Mouse (Mus musculus) G1E (cell line): ENCODE results near the gene Mpp5. TPM values are rescaled to one million over a fixed set of nuclear protein-coding genes. Genes with fewer than 3 reads are reported as not detected.

ENCODE experiments used
- ATAC-seq: 2 replicates; pipeline ENCODE4 v1.8.0; 2016; ENCODE audit warnings: mild to moderate bottlenecking; ENCODE audit not compliant: insufficient number of reproducible peaks, poor library complexity, low FRiP score, severe bottlenecking; ENCODE audit errors: extremely low read depth
- DNase-seq: peaks from one replicate; pipeline ENCODE4 v3.0.0; 2012; ENCODE audit warnings: low spot score
- H3K27me3 ChIP-seq: 2 replicates; pipeline ENCODE4 v1.6.1; 2012; ENCODE audit warnings: mild to moderate bottlenecking, low read length, inconsistent platforms; ENCODE audit not compliant: insufficient read depth
- H3K36me3 ChIP-seq: replicated peaks from 2 replicates; pipeline ENCODE3; 2012; ENCODE audit warnings: mild to moderate bottlenecking, inconsistent platforms
- H3K4me1 ChIP-seq: 2 replicates; pipeline ENCODE4 v1.6.1; 2012; ENCODE audit warnings: low read depth, low read length, inconsistent platforms, mixed read lengths; ENCODE audit not compliant: insufficient read depth
- H3K4me3 ChIP-seq: 2 replicates; pipeline ENCODE4 v1.5.1; 2012; ENCODE audit warnings: low read depth, mild to moderate bottlenecking, inconsistent platforms, low read length, moderate library complexity, mixed read lengths
- H3K9me3 ChIP-seq: replicated peaks from 2 replicates; pipeline ENCODE4 v1.6.1; 2012; ENCODE audit warnings: inconsistent platforms
- CTCF ChIP-seq: IDR thresholded peaks from 2 replicates; pipeline ENCODE4 v1.5.1; 2012; ENCODE audit warnings: low read depth, low read length, inconsistent platforms, mixed read lengths
- GATA1 ChIP-seq: IDR thresholded peaks from 2 replicates; pipeline ENCODE4 v1.6.1; 2012; ENCODE audit warnings: borderline replicate concordance, low read length, inconsistent platforms, mixed read lengths
- GATA2 ChIP-seq: IDR thresholded peaks from 2 replicates; pipeline ENCODE4 v1.6.1; 2012; ENCODE audit warnings: low read depth, low read length, inconsistent platforms, borderline replicate concordance
- POLR2AphosphoS5 ChIP-seq: IDR thresholded peaks from 2 replicates; pipeline ENCODE4 v1.6.1; 2012; ENCODE audit warnings: low read depth, low read length, inconsistent platforms; ENCODE audit not compliant: insufficient replicate concordance
- TAL1 ChIP-seq: conservative IDR thresholded peaks from 2 replicates; pipeline ENCODE4 v1.6.1; 2012; ENCODE audit warnings: low read depth, low read length, inconsistent platforms, mixed read lengths
- polyA plus RNA-seq: library from polyadenylated mRNA; stranded (reverse); fragments of >175 nt; gene quantifications from 2 replicates; pipeline ENCODE4 v1.2.3, GENCODE M21; 2012
- total RNA-seq, 2 experiments: library from RNA; stranded (forward) in 1 of 2; stranded (reverse) in 1 of 2; fragments of 200-1000 nt in 1 of 2; fragments of >200 nt in 1 of 2; fragmentation: Nextera tagmentation in 1 of 2; gene quantifications; 2 replicates each; pipeline ENCODE4 v1.2.3; 2014 to 2017

Mpp5 gene
- total and polyA plus RNA-seq, 3 experiments: 2.3 to 106 (median 84.5) TPM

- Histone ChIP-seq H3K4me3 (no peak overlapping the region), H3K36me3 (peaks cover 4% of the 10 kb centered on the region), H3K27me3 (no peaks in the 10 kb centered on the region), H3K4me1 (peaks cover 39% of the 10 kb centered on the region), H3K9me3 (no peaks in the 10 kb centered on the region)
- DNase-seq (no peak), ATAC-seq (no peak)
- TF ChIP-seq TAL1: no peak
Observed at GRCm38 (mm10) chr12:78747406-78747805, 1.3 kb upstream of the Mpp5 start.

DNA sequence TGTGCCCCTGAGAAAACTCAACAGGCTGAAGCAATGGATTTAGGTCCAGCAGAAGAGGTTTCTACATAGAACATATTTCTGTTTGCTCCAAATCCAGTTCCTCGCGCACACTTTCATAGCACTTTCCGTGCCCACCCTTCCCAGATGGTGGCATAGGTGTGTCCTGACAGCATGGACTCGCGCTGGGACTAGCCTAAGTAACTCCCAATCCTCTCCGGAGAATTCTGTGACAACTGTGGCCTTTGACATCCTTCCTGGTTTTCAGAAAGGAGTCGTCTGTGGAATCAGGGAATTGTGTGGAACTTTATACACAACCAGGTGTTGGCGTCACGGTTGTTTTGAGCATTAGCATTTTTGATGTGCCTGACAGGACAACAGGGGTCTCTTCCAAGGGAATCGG is 594 bp upstream of the Mpp5 start:
- peak overlapping the region; percentile 87 for H3K4me3 ChIP-seq
- no peaks in the 10 kb centered on the region for H3K27me3 ChIP-seq
- H3K4me1 ChIP-seq: peaks cover 40% of the 10 kb centered on the region
- ATAC-seq (no peak), DNase-seq (no peak)
- TF ChIP-seq CTCF (no peak), GATA1 (no peak), POLR2AphosphoS5 (no peak), GATA2 (no peak), TAL1 (no peak)
- peaks cover 4% of the 10 kb centered on the region for H3K36me3 ChIP-seq
- H3K9me3 ChIP-seq: no peaks in the 10 kb centered on the region

DNA sequence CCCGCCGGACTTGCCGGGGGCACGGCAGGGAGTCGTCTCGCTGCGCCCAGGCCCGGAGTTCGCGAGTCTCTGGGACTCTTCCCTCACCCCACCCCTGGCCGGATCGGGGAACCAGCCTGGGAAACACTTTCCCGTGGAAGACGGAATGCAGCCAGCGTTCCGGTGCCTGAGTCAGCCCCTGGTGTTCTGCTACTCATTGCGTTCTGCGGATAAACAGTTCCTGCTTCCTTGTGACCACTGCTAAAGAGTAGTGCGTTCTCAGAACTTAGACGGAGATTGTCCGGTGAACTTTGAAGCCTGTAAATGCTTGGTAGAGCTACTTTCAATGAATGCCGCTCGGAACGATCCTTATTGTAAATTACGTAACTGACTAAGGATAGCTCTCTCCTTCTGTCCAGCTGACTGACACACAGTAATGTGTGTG is 683 bp downstream of the Mpp5 start:
- peaks cover 4% of the 10 kb centered on the region for H3K36me3 ChIP-seq
- peaks cover 40% of the 10 kb centered on the region for H3K4me1 ChIP-seq
- H3K27me3 ChIP-seq: no peaks in the 10 kb centered on the region
- no peak for ATAC-seq
- H3K9me3 ChIP-seq: no peaks in the 10 kb centered on the region
- H3K4me3 ChIP-seq: peak overlapping the region; percentile 87
- DNase-seq: peak; percentile 29
- TF ChIP-seq TAL1 (no peak), CTCF (no peak), POLR2AphosphoS5 (no peak), GATA1 (no peak), GATA2 (no peak)

- no peak for TF ChIP-seq CTCF
- no peak for TF ChIP-seq GATA2
- TF ChIP-seq GATA1: no peak
- no peak for TF ChIP-seq POLR2AphosphoS5
- TF ChIP-seq TAL1: no peak
- H3K27me3 ChIP-seq: no peaks in the 10 kb centered on the region
- DNase-seq (no peak), ATAC-seq (no peak)
- peaks cover 11% of the 10 kb centered on the region for H3K4me1 ChIP-seq
- H3K9me3 ChIP-seq: no peaks in the 10 kb centered on the region
- H3K4me3 ChIP-seq: no peak overlapping the region
- H3K36me3 ChIP-seq: peaks cover 3% of the 10 kb centered on the region
Observed at GRCm38 (mm10) chr12:78761979-78762378, 13.3 kb downstream of the Mpp5 start.

DNA sequence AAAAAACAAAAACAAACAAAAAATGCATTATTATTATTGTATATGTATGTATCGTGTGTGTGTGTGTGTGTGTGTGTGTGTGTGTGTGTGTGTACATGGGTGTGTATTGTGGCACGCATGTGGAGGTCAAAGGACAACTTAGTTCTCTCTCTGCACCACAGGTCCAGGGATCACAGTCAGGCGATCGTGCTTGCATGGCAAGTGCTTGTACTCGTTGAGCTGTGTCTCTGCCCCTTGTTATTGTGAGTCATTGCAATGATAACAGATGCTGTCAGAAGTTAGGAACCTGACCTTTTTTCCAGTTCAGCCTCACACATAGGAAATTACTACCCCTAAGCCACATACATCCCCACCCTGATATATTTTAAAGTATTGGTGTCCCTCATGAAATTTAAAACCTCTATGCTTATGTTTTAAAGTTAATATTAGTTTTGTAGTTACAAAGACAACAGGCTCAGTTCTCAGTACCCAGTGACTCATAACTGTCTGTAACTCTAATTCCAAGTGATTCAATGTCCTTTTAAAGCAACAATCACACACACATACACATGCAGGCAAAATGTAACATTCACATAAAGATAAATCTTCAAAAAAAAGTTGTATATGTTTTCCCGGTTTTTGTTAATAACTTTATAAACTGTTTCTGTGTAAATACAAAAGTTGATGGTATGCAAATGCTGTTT is 20.5 kb downstream of the Mpp5 start:
- DNase-seq: no peak
- Histone ChIP-seq H3K9me3 (no peaks in the 10 kb centered on the region), H3K4me3 (no peak overlapping the region)

GRCm38 (mm10) chr12:78773211-78773610 is 24.5 kb downstream of the Mpp5 start:
- H3K27me3 ChIP-seq: no peaks in the 10 kb centered on the region
- no peak overlapping the region for H3K4me3 ChIP-seq
- no peak for DNase-seq
- H3K4me1 ChIP-seq: peaks cover 12% of the 10 kb centered on the region
- H3K9me3 ChIP-seq: no peaks in the 10 kb centered on the region
- ATAC-seq: no peak
- TF ChIP-seq TAL1 (no peak), GATA1 (no peak), GATA2 (no peak), POLR2AphosphoS5 (no peak), CTCF (no peak)
- peaks cover 8% of the 10 kb centered on the region for H3K36me3 ChIP-seq

More for the DNA sequence above, 20.5 kb downstream of the Mpp5 start:
- H3K4me1 ChIP-seq: peaks cover 9% of the 10 kb centered on the region
- peaks cover 6% of the 10 kb centered on the region for H3K36me3 ChIP-seq
- H3K27me3 ChIP-seq: no peaks in the 10 kb centered on the region
- TF ChIP-seq GATA1 (no peak), CTCF (no peak)
- no peak for ATAC-seq

DNA sequence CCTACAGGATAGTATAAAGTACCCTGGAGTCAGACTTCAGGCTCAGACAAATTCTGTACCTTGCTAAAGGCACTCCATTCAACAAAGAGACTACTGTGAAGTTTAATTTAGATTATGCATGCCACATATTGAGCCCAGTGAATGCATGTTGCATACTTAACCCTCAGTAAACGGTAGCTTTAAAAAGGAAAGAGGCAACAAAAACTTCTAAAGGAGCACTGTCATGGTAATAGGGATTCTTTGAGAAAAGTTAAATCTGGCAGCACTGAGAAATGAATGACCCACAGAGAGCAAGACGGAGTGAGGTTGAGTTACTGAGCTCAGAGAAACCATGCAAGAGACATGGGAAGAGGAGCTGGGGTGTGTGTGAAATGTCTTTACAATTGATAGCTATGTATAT is 29.2 kb downstream of the Mpp5 start:
- no peaks in the 10 kb centered on the region for H3K27me3 ChIP-seq
- peaks cover 5% of the 10 kb centered on the region; the same call in 1 of the 2 replicates for H3K4me1 ChIP-seq
- H3K4me3 ChIP-seq: no peak overlapping the region
- DNase-seq: no peak
- TF ChIP-seq GATA2 (no peak), TAL1 (no peak), POLR2AphosphoS5 (no peak), CTCF (no peak), GATA1 (no peak)
- H3K9me3 ChIP-seq: no peaks in the 10 kb centered on the region
- H3K36me3 ChIP-seq: peaks cover 8% of the 10 kb centered on the region
- ATAC-seq: no peak
